Mouse (Mus musculus) bone marrow, adult 2 months (tissue): Measurements from ENCODE around the gene G0s2.

Experiments used
- CTCF ChIP-seq: fragments of 200-500 bp; IDR thresholded peaks from 2 replicates; pipeline ENCODE4 v1.5.1; 2011; ENCODE audit warnings: low read length, control low read depth; ENCODE audit not compliant: control insufficient read depth, insufficient read depth
- POLR2A ChIP-seq: fragments of 200-500 bp; IDR thresholded peaks from 2 replicates; pipeline ENCODE4 v1.6.1; 2011; ENCODE audit warnings: low read depth, mild to moderate bottlenecking, control low read depth, low read length, borderline replicate concordance; ENCODE audit not compliant: control insufficient read depth

GRCm38 (mm10) chr1:193272137-193272915 is 691 bp downstream of the G0s2 start:
- TF ChIP-seq CTCF (no peak), POLR2A (0 out of 2 replicates have a peak, but pooled peaks have one; percentile 29)
